Mouse (Mus musculus): ENCODE data around the gene Tmbim6.
A peak's percentile ranks its signal among the peaks of the same experiment; 100 is the strongest.
"Not testable (repeated sequence)": the region's sequence is repeated elsewhere in the genome, so short reads cannot be mapped to it uniquely, and the experiment has no call there.

Gene Tmbim6

DNA sequence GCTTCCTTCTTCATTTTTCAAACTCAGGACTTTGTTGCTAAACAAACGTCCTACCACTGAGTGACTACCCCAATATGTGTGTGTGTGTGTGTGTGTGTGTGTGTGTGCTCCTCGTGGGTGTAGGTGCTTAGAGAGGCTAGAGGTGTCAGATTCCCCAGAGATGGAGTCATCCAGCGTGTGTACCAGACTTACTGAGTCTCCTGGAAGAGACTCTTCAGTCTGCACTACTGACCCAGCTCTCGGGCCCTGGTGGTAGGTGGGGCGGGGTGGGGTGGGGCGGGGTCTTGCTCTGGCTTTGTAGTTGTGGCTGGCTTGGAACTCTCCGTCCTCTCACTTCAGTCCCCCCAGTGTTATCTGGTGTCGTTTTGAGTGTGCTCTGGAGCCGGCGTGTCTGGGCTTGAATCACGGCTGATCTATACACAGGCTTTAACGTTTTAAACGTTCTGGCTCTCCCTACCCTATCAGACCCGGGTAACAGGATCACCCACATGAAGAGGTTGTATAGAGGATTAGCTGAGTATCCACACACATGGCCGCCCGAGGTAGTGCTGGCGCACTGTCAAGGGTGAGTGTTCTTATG, 25.1 kb downstream of the Tmbim6 start:
- peak; percentile 50 for DNase-seq (ENCODE audit: low read depth, low spot score)

DNA sequence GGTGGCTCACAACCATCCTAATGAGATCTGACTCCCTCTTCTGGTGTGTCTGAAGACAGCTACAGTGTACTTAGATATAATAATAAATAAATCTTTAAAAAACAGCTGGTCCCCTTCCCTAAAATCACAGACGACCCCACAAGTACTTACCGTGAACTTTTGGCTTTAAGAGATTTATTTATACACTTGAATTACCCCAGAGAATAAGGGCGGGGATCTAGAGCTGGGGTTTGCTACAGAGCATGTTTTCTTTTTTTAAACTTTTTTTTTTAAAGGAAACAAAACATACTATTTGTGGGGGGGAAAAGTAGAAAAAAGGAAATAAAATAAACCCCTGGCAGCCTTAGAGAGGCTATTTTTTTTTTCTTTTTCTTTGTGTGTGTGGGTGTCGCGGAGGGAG, 27.4 kb downstream of the Tmbim6 start:
- DNase-seq (ENCODE audit: low read depth, low spot score) = no peak

GRCm38 (mm10) chr15:99420521-99421014, 27.9 kb downstream of the Tmbim6 start:
- DNase-seq (ENCODE audit: low read depth, low spot score) = peak; percentile 88

GRCm38 (mm10) chr15:99421152-99421551, 28.5 kb downstream of the Tmbim6 start:
- DNase-seq (ENCODE audit: low read depth, low spot score) = peak; percentile 66

DNA sequence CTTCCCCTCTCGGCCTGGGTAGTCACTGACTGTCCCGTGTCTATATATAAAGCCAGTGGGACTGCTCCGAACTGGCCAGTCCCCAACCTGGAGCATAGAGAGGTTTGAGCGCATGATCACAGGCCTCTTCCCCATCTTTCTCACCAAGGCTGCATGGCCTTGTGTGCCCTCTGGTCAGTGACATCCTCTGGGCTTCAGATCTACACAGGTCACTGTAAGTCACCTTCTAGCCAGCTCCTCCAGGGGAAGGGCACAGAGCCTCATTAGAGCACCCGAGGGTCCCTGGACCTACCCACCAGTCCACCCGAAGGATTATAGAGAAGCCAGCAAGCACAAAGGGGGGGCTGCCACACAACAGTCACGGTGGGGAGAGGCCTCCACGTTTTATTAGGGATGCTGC, 29.0 kb downstream of the Tmbim6 start:
- no peak for DNase-seq (ENCODE audit: low read depth, low spot score)

DNA sequence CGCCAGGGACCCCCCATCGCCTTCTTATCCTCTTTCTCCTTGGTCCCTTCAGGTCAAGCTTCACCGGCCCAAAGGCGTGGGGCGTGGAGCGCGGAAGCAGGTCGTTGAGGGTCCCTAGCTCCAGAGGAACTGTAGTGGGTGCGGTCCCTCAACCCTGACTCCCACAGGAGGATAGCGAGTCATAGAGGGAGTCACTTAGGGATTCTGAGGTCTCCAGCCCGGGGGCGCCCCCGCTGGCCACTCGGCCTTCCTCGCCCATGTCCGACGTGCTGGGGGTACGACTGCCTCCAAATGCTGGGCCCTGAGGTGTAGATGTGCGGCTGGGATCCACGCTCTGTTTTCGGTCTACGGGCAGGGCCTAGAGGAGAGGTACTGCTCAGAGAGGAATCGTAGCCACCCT, 29.9 kb downstream of the Tmbim6 start:
- DNase-seq (ENCODE audit: low read depth, low spot score) = no peak

GRCm38 (mm10) chr15:99423131-99423530, 30.4 kb downstream of the Tmbim6 start:
- DNase-seq (ENCODE audit: low read depth, low spot score) = no peak

- no peak for DNase-seq (ENCODE audit: low read depth, low spot score)
Measured at GRCm38 (mm10) chr15:99423884-99424283, 31.2 kb downstream of the Tmbim6 start.

- DNase-seq (ENCODE audit: low read depth, low spot score) = no peak
Measured at GRCm38 (mm10) chr15:99430394-99430793, 37.7 kb downstream of the Tmbim6 start.

- no peak for DNase-seq (ENCODE audit: low read depth, low spot score)
Measured at GRCm38 (mm10) chr15:99431063-99431462, 38.4 kb downstream of the Tmbim6 start.

- DNase-seq (ENCODE audit: low read depth, low spot score) = no peak
Measured at GRCm38 (mm10) chr15:99431504-99431903, 38.8 kb downstream of the Tmbim6 start.

- DNase-seq (ENCODE audit: low read depth, low spot score) = peak; percentile 70
Measured at GRCm38 (mm10) chr15:99431967-99432366, 39.3 kb downstream of the Tmbim6 start.

- no peak for DNase-seq (ENCODE audit: low read depth, low spot score)
Measured at GRCm38 (mm10) chr15:99433081-99433718, 40.5 kb downstream of the Tmbim6 start.

DNA sequence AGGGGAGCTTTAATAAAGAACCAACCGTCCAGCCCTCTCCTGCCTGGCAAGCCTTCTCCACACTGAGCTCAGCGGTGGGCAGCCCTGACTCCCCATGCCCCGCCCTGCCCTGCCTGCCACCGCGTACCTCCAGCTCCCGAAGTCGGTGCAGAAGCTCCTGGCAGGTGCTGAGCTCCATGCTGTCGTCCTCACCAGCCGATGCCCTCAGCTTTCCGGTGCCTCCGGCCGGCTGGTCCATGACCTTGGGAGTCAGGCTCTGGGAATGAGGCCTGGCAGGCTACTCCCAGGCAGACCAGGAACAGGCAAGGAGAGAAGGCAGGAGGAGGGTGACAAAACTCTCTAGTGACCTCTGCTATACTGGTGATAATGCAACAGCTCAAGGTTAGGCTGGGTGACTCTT, 41.2 kb downstream of the Tmbim6 start:
- DNase-seq (ENCODE audit: low read depth, low spot score) = no peak

GRCm38 (mm10) chr15:99438966-99439698, 46.5 kb downstream of the Tmbim6 start:
- DNase-seq (ENCODE audit: low read depth, low spot score) = peak; percentile 75

DNA sequence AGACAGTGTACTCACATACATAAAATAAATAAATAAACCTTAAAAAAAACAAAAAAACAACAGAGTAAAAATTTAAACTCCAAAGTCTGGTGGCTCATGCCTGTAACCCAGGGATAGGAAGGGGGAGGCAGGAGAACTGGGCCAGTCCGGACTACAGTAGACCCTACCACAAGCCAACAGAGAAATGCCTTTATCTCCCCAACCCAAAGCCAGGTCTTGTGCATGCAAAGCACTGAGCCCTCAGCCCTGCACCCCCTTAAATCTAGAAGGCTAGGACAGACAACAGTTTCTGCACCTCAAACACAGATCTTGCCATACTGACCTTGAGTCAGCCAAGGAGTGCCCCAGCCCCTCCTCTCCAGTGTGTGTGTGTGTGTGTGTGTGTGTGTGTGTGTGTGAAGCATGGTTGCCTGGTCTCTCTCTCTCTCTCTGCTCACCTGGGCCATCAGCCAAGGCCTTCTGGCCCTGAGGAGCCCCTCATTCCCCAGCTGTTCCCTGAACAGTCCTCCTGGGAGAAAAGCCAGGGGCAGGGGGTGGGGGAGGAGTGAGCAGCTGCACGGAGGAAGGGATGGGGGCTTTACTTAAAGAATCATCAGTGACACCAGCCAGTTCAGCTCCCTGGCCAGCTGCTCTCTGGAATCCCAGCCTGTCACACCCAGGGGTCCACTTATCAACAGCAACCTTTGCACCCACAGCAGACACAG, 47.6 kb downstream of the Tmbim6 start:
- peak; percentile 39 for DNase-seq (ENCODE audit: low read depth, low spot score)

- no peak for DNase-seq (ENCODE audit: low read depth, low spot score)
Measured at GRCm38 (mm10) chr15:99440816-99441457, 48.3 kb downstream of the Tmbim6 start.

DNA sequence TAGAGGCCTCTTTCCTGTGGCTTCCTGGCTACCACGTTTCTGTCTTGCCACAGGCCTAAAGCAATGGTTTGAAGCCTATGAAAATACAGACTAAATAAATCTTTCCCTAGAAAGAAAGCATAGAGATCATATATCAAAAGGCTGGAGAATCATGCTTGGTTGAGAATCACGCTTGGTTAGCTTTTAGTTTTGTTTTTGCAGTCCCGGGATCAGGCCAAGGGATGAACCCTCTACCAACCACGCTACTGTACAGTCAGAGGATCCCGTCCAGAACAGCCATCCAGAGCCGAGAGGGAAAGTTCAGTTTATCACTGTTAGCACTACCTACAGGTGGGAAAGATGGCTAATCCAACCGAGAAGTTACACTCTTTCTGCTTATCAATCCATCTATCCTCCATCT, 49.7 kb downstream of the Tmbim6 start:
- DNase-seq (ENCODE audit: low read depth, low spot score) = no peak

DNA sequence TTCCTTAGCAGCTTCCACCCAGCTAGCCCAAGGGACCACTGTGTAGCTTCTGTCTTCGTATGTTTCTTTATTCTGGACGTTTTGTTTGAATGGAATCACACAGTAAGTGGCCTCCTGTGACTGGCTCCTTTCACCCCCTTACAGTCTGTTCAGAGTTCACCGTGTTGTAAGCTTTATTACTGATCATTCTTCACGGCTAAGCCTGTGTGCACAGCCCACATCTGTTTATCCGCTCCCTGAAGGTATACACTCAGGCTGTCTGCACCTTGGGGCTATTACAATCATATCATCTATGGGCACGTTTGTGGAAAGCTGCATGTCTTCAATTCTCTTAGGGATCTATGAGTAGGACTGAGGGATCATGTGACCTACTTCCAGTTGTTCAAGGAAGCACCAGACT, 52.9 kb downstream of the Tmbim6 start:
- DNase-seq (ENCODE audit: low read depth, low spot score) = no peak

- not testable (repeated sequence) for DNase-seq (ENCODE audit: low read depth, low spot score)
Measured at GRCm38 (mm10) chr15:99446136-99446535, 53.5 kb downstream of the Tmbim6 start.

GRCm38 (mm10) chr15:99449131-99449750, 56.6 kb downstream of the Tmbim6 start:
- DNase-seq (ENCODE audit: low read depth, low spot score) = no peak
